Mouse (Mus musculus) layer of hippocampus, adult 9-10 months (tissue): ENCODE results near the gene Arl5a.

ENCODE experiments used
- DNase-seq: peaks from one replicate; pipeline ENCODE4 v3.0.0; 2022; ENCODE audit warnings: low spot score

Gene Arl5a

GRCm38 (mm10) chr2:52424747-52425522 lies at the start of gene Arl5a:
Arl5a (minus strand) TSS chr2:52424901.
- peak; percentile 68 for DNase-seq

DNA sequence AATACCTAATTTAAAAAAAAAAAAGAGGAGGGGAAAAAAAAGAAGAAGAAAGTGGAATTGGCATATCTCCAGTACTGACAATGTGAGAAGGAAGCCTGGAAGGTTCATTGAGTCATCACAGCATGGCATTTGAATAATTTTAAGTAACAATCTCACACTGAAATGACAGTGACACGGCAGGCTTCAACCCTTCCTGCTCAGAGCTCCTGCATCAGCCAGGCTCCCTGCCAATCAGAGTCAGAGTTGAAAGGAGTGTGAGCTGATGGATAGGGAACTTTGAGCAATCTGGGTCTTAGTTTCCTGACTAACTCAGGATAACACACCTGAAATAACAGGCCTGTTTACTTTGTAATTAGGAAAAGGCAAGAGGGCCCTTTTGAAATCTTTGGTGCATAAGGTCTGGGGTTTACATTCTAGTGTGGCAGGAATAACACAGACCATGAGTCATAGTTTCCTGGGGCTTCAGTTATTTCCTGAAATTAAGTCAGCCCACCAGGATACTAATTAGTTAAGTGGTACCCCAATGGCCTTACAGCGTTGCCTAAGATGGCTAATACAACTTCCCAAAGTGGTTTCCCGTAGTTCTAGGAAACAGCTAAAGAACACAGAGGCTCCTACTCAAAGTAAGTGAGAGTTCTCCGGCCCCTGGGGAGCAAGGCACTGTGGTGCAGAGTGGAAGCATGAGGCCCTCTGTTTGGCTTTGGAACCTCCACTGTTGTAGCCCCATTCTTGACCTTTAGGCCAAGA lies 47.0 kb upstream of the Arl5a start:
- DNase-seq, result no peak

DNA sequence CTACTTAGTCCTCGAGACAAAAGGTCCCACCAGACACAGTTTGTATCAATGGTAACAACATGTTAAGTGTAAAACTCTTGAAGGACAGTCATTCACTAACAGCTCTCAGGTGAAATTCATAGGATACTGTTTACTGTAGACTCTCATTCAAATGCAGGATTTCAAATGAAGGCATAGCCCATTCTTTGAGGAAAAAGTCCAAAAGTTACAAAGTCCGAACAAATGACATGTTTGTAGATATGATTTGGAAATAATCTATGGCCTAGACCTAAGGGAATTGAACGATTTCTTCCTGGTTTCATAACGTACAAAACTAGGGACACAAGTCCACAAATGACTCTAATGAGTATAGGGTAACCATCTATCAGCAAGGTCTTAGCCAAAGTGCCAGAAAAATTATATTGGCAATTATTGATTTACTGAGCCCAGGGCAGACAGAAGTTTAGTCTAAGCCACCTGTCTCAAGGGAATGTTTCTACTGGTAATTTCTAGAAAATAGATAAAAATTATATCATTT lies 45.4 kb upstream of the Arl5a start:
- DNase-seq, result no peak

DNA sequence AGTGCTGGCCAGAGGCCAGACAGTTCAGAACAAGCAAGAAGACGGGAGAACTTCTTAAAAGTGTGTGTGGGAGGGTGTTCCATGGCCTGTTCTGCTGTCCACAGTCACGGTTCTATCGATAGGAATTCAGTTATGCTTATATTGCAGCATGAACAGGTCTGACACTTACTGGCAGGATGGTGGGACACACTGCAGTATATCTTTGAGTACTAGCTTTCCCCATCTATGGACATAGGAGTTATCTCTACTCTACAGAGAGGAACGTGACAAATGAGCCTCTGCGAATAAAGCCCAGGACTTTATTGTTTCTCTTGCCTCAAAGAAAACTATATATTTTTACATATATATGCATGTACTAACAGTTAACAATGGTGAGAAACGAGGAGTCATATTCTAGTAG lies 42.9 kb upstream of the Arl5a start:
- no peak for DNase-seq

- peak; percentile 40 for DNase-seq
Observed at GRCm38 (mm10) chr2:52461206-52461967, 36.7 kb upstream of the Arl5a start.

DNA sequence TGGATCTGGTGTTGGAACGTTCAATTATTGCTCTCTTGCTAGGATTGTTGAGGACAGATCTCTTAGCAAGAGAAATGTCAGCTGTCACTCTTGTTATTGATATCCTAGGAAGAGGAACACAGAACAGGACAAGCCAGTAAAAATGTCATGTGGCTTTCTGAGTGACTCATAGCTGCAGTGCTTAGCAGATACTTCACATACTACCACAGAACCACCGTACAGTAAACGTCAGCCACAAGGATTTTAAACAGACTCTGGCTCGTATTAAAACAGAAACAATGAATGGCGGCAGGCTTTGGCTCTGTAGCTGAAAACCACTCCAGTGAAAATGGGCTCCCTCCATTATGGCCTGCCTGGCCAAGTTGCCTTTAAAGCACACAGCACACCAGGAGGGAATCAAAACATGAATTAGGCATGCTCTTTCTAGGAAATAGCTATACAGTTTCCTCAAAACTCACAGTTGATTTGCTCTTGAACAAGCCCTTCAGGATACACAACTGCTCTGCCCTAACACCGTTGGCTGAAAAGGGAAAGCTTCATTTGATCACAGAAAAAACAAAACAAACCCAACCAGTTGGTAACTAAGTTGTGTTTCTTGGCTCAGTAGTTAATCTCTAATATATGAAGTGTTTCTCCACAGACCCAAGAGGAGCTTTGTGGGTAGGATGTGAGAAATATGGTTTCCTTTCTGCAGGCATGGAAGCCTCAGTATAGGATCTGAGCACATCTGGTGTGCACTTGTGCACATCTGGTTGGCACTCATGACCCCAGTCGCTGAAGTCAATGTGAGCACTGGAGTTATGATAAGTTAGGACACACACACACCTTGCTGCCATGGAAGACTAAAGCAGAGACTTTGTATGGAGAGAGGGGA lies 31.1 kb upstream of the Arl5a start:
- DNase-seq, result no peak

DNA sequence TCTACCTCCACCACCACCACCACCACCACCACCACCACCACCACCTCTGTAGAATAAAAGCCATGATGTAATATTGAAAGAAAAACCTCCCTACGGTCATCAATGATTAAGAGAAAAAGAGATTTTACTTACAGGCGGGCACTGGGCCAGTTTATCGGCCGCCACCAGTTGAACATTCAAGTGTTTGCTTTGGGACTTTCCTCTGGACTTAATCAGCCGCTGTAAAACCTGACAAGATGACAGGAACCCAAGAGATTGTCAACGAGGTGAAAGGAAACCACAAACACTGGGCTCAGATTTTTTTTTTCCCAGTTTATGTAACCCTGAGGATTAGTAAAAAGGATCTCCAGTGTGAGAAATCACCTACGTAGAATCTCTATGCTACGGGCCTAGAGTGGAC lies 25.1 kb upstream of the Arl5a start:
- no peak for DNase-seq

DNA sequence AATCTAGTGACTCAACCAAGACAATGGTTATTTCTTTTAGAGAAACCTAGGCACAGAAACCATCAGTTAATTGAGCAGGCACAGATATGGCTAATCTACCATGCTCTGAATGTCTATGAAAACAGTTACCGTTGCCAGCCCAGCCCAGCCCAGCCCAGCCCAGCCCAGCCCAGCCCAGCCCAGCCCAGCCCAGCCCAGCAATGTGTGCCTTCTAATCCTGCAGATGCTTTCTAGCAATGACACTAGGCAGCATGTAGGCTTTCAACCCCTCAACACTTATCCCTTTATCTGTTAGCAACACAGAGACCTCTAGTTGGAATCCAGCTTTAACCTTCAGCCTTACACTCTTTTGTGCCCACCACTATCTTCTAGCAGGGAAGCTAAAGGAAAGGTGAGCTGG lies 24.2 kb upstream of the Arl5a start:
- DNase-seq, result no peak

- DNase-seq, result no peak
Observed at GRCm38 (mm10) chr2:52446648-52447047, 21.9 kb upstream of the Arl5a start.

DNA sequence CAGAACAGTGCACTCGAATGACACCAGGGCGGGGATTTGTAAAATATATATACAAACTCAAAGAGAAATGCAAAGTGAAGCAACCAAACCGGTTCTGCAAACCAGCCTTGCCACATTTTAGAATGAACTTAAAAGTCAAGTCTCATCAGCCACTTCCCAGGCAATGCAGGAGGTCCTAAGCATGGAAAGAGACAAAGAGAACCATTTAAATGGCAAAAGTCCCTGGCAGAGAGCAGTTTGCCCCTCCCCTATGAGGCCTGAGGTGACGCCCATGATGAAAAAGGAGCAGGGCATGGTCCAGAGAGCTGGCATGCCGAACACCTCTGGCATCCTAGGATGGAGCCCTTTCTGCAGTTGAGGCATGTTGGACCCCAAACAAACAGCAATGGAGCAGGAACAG lies 17.4 kb upstream of the Arl5a start:
- DNase-seq, result no peak

DNA sequence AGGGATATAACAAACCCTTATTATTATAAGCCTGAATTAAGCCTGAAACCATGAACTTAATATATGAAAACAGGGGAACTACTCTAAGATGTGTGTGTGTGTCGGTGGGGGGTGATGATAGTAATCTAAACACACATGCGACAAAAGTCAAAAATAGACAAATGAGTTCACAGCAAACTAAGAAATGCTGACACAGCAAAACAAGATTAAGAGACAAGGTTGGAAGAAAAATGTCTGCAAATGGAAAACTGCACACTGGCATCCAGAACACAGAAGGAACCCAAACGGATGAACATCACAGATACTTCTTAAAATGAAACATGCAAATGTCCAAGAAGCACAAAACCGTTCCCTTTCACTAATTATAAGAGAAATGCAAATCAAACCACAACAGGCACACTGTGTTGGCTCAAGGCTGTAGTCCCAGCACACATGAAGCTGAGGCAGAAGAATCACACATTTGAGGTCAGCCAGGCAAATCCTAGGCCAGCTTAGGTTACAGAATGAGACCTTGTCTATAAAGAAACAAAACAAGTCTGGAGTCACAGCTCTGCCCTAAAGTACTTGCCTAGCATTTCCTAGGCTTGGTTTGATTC lies 15.8 kb upstream of the Arl5a start:
- DNase-seq, result no peak

GRCm38 (mm10) chr2:52438437-52438836 lies 13.7 kb upstream of the Arl5a start:
- DNase-seq, result no peak

GRCm38 (mm10) chr2:52438013-52438412 lies 13.3 kb upstream of the Arl5a start:
- no peak for DNase-seq

GRCm38 (mm10) chr2:52435919-52436632 lies 11.4 kb upstream of the Arl5a start:
- DNase-seq, result no peak

- no peak for DNase-seq
Observed at GRCm38 (mm10) chr2:52433365-52433764, 8.7 kb upstream of the Arl5a start.

DNA sequence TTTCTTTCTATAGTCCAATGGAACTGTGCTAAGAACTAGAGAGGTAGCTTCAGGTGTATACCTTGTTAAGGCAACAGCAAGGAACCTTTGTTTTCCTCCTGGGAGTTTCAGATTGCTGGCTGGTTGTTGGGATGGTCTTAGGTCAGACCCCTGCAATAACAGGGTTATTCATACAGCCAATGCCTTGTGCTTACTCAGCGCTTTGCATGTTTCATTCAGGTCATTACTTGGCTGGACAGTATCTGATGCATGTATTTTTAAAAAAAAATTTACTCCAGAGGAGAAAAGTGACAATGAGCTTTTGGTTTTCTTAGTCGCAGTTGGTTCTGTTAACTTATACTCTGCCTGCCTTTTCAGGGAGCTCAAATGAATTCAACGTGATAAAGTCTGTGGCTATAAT lies 2.7 kb upstream of the Arl5a start:
- DNase-seq, result no peak

- DNase-seq, result no peak
Observed at GRCm38 (mm10) chr2:52426041-52426440, 1.3 kb upstream of the Arl5a start.

DNA sequence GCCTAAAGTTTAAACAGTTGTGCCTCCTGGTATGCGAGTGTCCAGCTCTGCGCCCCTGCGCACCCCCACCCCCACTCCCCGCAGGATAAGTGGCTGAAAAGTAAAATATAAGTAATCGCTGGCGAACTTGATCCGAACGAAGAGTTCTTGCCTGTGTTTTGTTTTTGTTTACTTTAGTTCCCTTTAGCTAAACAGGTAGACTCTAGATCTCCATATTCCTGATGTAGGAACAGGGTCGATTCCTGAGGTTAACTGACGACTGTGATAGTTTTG lies 758 bp upstream of the Arl5a start:
- DNase-seq, result no peak

DNA sequence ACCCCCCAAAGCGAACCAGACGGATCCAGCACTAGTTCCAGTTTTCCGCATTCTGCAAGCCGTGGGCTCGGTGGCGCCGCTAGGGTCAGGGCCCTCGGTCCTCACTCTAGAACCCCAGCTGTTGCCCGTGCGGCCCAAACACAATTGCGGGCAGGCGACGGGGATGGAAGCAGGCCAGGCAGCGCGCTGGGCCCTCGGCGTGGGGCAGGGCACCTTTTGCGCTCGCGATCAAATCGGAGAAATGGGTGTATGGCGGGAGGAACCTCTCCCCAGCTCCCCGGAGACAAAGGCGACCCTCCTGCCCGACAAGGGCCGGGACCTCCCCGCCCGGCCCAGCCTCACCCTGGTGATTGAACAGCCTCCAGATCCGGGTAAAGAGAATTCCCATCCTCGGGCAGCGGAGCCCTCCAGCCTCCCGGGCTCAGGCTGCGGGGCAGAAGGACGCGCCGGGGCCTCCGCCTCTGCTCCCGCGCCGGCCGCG lies 413 bp downstream of the Arl5a start:
- no peak for DNase-seq

- DNase-seq, result no peak
Observed at GRCm38 (mm10) chr2:52423611-52424247, 972 bp downstream of the Arl5a start.
